Mouse (Mus musculus) kidney, postnatal 0 days (tissue): ENCODE measurements around the gene Myh9. TPM values are rescaled to one million over a fixed set of nuclear protein-coding genes. Genes with fewer than 3 reads are reported as not detected.

ENCODE experiments used
- ATAC-seq: fragments of 200-750 bp; cut with Nextera tagmentation; replicated peaks from 2 replicates; pipeline ENCODE4 v1.8.0; 2017; ENCODE audit warnings: low read depth, moderate number of reproducible peaks, moderate TSS enrichment, moderate library complexity; ENCODE audit not compliant: low FRiP score
- DNase-seq: peaks from one replicate; pipeline ENCODE4 v3.0.0-alpha.2; 2016; ENCODE audit warnings: low spot score
- H3K27ac ChIP-seq: fragments of 300-500 bp; sonication (generic); 2 replicates; pipeline ENCODE4 v1.5.1; 2014; ENCODE audit warnings: mild to moderate bottlenecking
- H3K27me3 ChIP-seq: fragments of 300-500 bp; sonication (generic); 2 replicates; pipeline ENCODE4 v1.6.1; 2014; ENCODE audit warnings: low read length, mixed read lengths; ENCODE audit not compliant: insufficient read depth
- H3K36me3 ChIP-seq: fragments of 300-500 bp; sonication (generic); 2 replicates; pipeline ENCODE4 v1.6.1; 2014; ENCODE audit warnings: low read length, mixed read lengths; ENCODE audit not compliant: insufficient read depth
- H3K4me1 ChIP-seq: fragments of 300-500 bp; sonication (generic); replicated peaks from 2 replicates; pipeline ENCODE4 v1.6.1; 2014; ENCODE audit warnings: antibody characterized with exemption, low read length, mixed read lengths; ENCODE audit not compliant: insufficient read depth
- H3K4me2 ChIP-seq: fragments of 300-500 bp; sonication (generic); 2 replicates; pipeline ENCODE4 v1.6.1; 2014; ENCODE audit warnings: mild to moderate bottlenecking, low read length, moderate library complexity, mixed read lengths
- H3K4me3 ChIP-seq: fragments of 300-500 bp; sonication (generic); replicated peaks from 2 replicates; pipeline ENCODE4 v1.5.1; 2014; ENCODE audit warnings: low read depth, low read length
- H3K9ac ChIP-seq: fragments of 300-500 bp; sonication (generic); 2 replicates; pipeline ENCODE4 v1.6.1; 2014; ENCODE audit warnings: low read depth, low read length
- H3K9me3 ChIP-seq: fragments of 300-500 bp; sonication (generic); replicated peaks from 2 replicates; pipeline ENCODE4 v1.6.1; 2016; ENCODE audit warnings: low read length, inconsistent platforms, mixed read lengths
- CTCF ChIP-seq: IDR thresholded peaks from 2 replicates; pipeline ENCODE4 v1.5.1; 2016; ENCODE audit warnings: antibody characterized with exemption, low read depth, mild to moderate bottlenecking, moderate library complexity
- WGBS: fragments of 180-500 bp; shearing (Covaris S2); extraction: QIAGEN DNeasy Blood & Tissue Kit; methylation state at CpG from one replicate; pipeline ENCODE4 v1.1.7; 2014; 5-methylcytosine and 5-hydroxymethylcytosine counted together
- polyA plus RNA-seq: library from polyadenylated mRNA; unstranded; fragments of >200 nt; fragmentation: Nextera tagmentation; extraction: Ambion mirVana; gene quantifications from 2 replicates; pipeline ENCODE4 v1.2.1, GENCODE M21; 2015

Gene Myh9
- polyA plus RNA-seq, 1 experiment from 2014 or later = 52.9 TPM

DNA sequence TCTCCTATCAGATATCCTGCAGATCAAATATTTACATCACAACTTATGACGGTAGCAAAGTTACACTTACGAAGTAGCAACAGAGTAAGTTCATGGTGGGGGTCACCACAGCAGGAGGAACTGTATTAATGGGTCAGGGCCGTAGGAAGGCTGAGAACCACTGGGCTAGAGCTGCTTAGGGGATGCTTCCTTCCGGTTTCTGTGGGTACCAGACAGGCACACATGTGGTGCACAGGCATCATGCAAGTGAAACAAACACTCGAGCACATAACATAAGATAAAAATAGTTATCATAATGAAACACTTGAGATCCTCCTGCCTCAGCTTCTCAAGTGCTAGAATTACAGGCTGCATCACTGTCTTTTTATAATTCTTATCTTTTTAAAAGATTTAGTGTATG, 38.8 kb upstream of the Myh9 start:
- ATAC-seq = no peak
- DNase-seq = no peak
- TF ChIP-seq CTCF = no peak

DNA sequence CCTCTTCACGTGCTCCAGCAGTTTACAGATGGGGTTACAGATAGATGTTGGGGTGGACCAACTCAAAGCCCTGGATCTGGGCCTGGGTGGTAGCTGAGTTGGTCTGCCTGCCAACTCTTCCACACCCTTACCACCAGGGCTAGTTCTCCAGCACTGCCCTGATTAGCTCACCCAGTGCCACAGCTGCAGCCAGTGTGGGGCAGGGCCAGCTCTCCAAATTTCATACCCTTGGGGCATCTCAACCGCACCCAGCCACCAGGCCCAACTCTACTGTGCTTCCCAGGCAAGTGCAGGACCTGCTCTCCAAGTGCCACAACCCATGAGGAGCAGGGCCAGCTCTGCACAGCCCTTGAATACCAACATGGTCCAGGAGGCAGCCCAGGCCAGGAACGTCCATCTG, 37.8 kb upstream of the Myh9 start:
- 90% methylated on average over 3 of the region's 3 CpGs for WGBS
- Histone ChIP-seq H3K4me1 (peaks cover 20% of the 10 kb centered on the region; the same call in 1 of the 2 replicates), H3K9me3 (no peaks in the 10 kb centered on the region), H3K36me3 (no peaks in the 10 kb centered on the region), H3K4me2 (no peak overlapping the region), H3K9ac (no peak overlapping the region), H3K27ac (no peak overlapping the region), H3K4me3 (no peak overlapping the region), H3K27me3 (no peaks in the 10 kb centered on the region)
- ATAC-seq = no peak
- DNase-seq = no peak
- TF ChIP-seq CTCF = no peak

More for the DNA sequence above, 38.8 kb upstream of the Myh9 start:
- no peaks in the 10 kb centered on the region for H3K9me3 ChIP-seq
- H3K27me3 ChIP-seq = no peaks in the 10 kb centered on the region
- no peak overlapping the region for H3K4me2 ChIP-seq
- 90% methylated on average over 5 of the region's 5 CpGs for WGBS
- H3K36me3 ChIP-seq = no peaks in the 10 kb centered on the region
- H3K9ac ChIP-seq = no peak overlapping the region
- peaks cover 20% of the 10 kb centered on the region; the same call in 1 of the 2 replicates for H3K4me1 ChIP-seq
- no peak overlapping the region for H3K27ac ChIP-seq
- no peak overlapping the region for H3K4me3 ChIP-seq

DNA sequence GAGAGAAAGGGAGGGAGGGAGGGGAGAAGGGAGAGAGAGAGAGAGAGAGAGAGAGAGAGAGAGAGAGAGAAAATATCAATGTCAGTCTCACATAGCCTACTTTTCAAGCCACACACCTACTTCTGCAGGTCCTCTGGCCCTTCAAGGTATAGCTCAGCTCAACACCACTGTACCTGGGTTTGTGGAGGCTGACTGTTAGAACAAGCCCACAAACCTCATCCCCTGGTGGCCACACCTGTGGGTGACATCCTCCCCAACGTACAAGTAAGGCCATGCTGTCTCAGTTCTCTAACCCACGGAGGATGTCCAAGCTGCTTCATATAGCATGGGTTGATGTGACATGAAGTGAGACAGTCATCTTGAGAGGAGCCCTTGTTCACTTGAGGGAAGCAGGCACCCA, 35.2 kb upstream of the Myh9 start:
- no peaks in the 10 kb centered on the region for H3K27me3 ChIP-seq
- H3K4me2 ChIP-seq = no peak overlapping the region
- H3K4me1 ChIP-seq = 0 out of 2 replicates have a peak, but pooled peaks cover 9% of the 10 kb centered on the region
- no peak overlapping the region for H3K9ac ChIP-seq
- WGBS = 63% methylated on average over 2 of the region's 2 CpGs
- DNase-seq = no peak
- H3K36me3 ChIP-seq = no peaks in the 10 kb centered on the region
- ATAC-seq = no peak
- H3K4me3 ChIP-seq = no peak overlapping the region
- no peaks in the 10 kb centered on the region for H3K9me3 ChIP-seq
- 0 out of 2 replicates have a peak, but pooled peaks have one; percentile 13 for TF ChIP-seq CTCF
- H3K27ac ChIP-seq = no peak overlapping the region

DNA sequence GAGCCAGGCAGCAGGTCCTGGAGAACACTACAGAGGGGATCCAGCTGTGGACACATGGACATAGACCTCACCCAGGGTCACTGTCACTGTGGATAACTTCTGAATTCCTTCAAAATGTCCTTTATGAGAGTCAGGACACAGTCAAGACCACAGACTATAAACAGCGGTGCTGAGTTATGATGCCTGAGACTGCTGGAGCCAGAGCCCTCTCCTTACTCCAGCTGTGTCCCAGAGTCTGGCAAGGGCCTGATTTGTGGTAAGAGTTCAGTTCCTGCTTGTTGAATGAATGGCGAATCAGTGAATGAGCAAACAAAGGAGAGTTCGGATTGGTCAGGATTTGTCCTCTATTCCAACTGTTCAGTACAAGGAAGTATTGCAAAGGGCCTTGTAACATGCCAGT, 34.7 kb upstream of the Myh9 start:
- Histone ChIP-seq H3K9ac (no peak overlapping the region), H3K4me3 (no peak overlapping the region), H3K36me3 (no peaks in the 10 kb centered on the region), H3K4me1 (0 out of 2 replicates have a peak, but pooled peaks cover 5% of the 10 kb centered on the region), H3K4me2 (no peak overlapping the region), H3K9me3 (no peaks in the 10 kb centered on the region), H3K27ac (no peak overlapping the region), H3K27me3 (no peaks in the 10 kb centered on the region)
- DNase-seq = peak; percentile 81
- no peak for TF ChIP-seq CTCF
- ATAC-seq = peak; percentile 53; the same call in 1 of the 2 replicates
- 76% methylated on average over 3 of the region's 3 CpGs for WGBS

DNA sequence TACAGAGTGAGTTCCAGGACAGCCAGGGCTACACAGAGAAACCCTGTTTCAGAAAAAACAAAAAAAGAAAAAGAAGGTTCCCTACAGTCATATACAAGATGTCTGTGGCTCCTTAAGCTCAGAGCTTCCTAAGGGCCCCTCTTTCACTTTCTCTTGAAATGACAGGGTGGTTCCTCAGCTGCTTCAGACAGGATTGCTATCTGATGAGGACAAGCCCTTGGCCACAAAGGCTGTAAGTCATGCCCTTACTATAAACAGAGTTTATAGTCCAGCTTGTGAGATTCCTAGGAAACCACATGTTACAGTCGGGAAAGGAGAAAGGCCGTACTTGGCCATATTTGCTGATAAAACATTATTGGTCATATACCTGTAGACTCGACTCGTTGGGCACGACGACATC, 34.0 kb upstream of the Myh9 start:
- Histone ChIP-seq H3K4me2 (no peak overlapping the region), H3K9me3 (no peaks in the 10 kb centered on the region), H3K36me3 (no peaks in the 10 kb centered on the region), H3K9ac (no peak overlapping the region), H3K27me3 (no peaks in the 10 kb centered on the region), H3K27ac (no peak overlapping the region), H3K4me1 (0 out of 2 replicates have a peak, but pooled peaks cover 5% of the 10 kb centered on the region), H3K4me3 (no peak overlapping the region)
- no peak for DNase-seq
- WGBS = 86% methylated on average over 6 of the region's 6 CpGs
- no peak for ATAC-seq
- TF ChIP-seq CTCF = no peak

DNA sequence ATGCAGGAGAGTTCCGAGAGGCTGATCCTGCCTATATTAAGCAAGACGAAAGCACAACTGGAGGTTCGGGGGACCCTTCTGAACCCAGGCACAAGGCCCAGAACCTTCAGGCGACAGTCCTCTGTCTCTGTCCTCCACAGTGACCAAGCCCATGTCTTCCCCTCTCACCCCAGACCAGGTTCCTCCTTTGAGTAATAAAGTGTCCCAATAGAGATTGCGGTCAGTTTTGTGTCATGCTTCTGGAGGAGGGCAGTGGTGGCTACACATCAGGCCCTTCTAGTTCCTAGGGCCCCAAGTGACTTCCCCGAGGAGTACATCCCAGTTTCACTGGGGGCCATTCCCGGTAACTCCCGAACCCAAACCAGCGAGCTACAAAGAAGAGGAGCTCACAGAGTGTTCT, 32.8 kb upstream of the Myh9 start:
- Histone ChIP-seq H3K27ac (peak overlapping the region; percentile 50; the same call in 1 of the 2 replicates), H3K4me2 (no peak overlapping the region), H3K9ac (no peak overlapping the region), H3K9me3 (no peaks in the 10 kb centered on the region), H3K4me1 (0 out of 2 replicates have a peak, but pooled peaks cover 5% of the 10 kb centered on the region), H3K27me3 (no peaks in the 10 kb centered on the region), H3K36me3 (no peaks in the 10 kb centered on the region), H3K4me3 (no peak overlapping the region)
- WGBS = 92% methylated on average over 9 of the region's 9 CpGs
- ATAC-seq (no peak), DNase-seq (no peak)
- no peak for TF ChIP-seq CTCF

DNA sequence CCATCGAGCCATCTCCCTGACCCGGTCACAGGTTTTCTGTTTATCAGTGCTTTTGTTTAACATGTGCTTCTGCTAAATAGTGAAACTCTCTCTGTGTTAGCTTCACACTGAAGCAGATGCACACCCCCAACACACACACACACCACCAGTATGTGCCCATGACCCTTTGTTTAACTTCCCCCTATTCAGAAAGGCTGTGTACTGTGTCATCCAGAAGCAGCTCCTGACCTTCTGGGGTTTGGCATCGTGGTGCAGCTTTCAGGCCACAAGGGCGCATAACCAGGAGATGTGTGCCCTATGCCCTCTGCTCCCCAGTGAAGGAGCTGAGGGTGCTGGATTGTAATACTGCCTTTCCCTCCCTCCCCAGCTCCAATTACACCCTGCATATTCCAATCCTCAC, 32.3 kb upstream of the Myh9 start:
- ATAC-seq = no peak
- H3K27me3 ChIP-seq = no peaks in the 10 kb centered on the region
- H3K9ac ChIP-seq = no peak overlapping the region
- peak overlapping the region; percentile 50; the same call in 1 of the 2 replicates for H3K27ac ChIP-seq
- no peak overlapping the region for H3K4me3 ChIP-seq
- no peak for DNase-seq
- TF ChIP-seq CTCF = no peak
- H3K4me2 ChIP-seq = no peak overlapping the region
- no peaks in the 10 kb centered on the region for H3K9me3 ChIP-seq
- H3K36me3 ChIP-seq = no peaks in the 10 kb centered on the region
- H3K4me1 ChIP-seq = 0 out of 2 replicates have a peak, but pooled peaks cover 5% of the 10 kb centered on the region
- WGBS = 44% methylated on average over 4 of the region's 4 CpGs
